Mouse (Mus musculus) T-helper 2 cell (primary cell): ENCODE data around the gene Ackr2.

Source experiments
- in situ Hi-C: fragments of 300-600 bp; cut with MboI, MseI; formaldehyde crosslinking; loops from one replicate; pipeline ENCODE4 v1.15.1; 2025; ENCODE audit warnings: high pct_unique_total_duplicates

Gene Ackr2

DNA sequence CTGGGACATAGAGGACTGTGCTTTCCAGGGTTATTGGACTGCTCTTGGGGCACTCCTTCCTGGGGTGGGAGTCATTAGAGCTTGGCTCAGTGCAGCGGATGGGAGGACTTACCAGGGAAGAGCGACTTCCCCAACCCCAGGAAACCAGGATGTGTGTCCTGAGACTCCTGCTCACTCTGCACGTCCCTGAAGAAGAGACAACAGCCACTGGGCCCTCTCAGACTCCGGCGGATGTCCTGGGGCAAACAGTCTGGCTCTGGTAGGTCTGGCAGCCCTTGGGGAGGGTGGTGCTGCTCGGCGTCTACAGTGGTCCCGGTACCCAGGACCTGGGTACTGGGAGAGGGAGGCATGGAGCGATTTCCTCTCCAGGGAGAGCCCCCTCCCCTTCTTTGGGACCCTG lies at the start of gene Ackr2:
TSS of gene Ackr2 (plus strand) at position 111 of the 400 bp plus-strand sequence.
- in situ Hi-C loops = no loop called here

DNA sequence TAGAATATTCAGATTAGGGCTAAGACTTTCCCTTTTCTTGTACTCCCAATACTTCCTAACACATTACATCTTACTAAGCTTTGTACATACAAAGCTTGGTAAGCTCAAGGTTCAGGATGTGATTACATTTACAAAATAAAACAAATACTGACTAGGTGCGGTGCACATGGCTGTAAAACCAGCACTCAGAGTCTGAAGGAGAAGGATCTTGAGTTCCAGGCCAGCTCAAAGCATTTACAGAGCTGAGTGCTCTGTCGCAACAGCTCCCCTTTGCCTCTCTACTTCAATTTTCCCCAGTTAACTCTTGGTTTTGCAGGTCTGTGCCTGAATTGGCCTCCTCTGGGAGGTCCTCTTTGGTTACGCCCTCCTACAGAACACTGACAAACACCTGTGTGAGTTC lies 43.9 kb upstream of the Ackr2 start:
- in situ Hi-C loops = loop anchor here (10.0 kb wide), 1 partner anchor 149 kb away; the partner anchor contains the start of gene Sec22c

DNA sequence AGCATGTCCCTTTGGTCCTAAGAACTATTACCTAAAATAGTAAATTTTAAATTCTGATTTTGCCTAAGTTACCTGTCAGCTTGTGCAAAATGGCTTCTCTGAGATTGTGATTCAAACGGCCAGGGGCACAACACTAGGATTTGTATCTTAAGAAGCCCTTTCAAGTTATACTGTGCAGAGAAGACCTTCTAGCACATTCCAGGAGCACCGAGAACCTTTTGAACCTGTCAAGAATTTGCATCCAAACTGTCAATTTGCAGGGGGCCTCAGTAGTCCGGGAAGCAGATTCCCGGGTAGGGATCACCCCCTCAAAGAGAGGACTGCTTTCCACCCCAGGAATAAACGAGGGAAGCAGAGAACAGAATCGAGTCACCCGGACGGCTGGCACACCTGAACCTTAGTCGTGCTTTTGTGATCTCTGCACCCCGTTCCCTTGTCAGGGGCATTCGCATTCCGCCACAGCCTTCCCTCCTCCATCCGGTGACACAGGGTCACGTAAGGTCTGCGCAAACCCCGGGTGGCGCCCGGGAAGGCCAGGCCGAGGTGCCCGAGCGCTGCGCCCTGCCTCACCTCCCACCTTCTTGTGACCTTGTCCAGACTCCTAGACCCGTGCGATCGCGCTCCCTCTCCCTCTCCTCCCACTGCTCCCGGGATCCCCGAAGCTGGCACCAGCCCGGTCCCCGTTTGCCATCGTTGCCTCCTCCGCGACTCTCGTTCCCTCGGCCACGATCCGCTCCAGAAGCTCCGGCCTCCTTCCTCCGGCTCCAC lies 41.3 kb upstream of the Ackr2 start:
- in situ Hi-C loops = loop anchor here (10.0 kb wide), 1 partner anchor 152 kb away; the partner anchor contains the start of gene Sec22c

DNA sequence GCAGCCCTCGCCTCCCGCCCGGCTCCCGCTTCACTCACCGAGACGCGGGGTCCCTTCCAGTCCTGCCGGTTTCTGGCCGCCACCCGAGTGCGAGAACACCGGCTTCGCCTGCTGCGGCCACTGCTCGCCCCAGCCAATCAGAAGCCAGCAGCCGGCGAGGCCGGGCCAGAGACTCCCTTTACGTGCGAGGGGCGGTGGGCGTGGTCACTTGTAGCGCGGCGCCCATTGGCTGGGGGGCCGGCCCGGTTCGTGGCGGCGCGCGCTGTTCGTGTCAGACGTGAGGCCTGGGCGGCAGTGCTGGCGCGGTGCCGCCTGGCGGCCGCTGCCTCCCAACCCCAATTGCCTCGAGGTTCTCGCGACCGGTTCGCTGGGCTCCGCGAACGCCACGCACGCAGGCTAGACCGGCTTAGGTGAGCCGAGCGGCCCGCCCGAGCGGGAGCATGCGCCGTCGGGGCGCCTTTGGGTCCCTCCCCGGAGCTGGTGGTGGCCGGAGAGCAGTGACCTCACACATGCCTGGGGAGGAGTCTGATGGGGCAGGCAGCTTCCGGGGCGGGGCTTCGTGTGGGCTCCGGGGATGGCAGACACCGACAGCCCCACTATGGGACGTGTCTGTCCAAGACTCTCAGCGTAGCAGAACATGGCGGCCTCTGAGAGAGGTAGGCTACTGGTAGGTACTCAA lies 40.5 kb upstream of the Ackr2 start:
- in situ Hi-C loops = loop anchor here (10.0 kb wide), 1 partner anchor 153 kb away; the partner anchor contains the start of gene Sec22c

DNA sequence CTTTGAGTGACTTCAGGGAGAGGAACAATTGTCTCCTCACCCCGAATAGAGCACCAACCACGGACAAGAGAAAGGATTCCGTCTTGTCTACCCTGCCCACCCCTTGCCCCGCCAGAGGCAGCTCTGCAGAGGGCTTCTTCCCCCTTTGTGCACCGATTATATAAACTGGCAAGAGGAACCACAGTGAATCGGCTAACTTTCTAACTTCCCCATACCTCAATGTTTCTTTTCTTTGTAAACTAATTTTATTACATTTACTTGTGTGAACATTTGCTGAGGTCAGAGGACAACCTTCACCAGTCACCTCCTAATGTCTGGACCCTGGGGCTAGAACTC lies 40.0 kb upstream of the Ackr2 start, which contains the start of gene Higd1a:
TSS of gene Higd1a (minus strand) at position 210 of the 336 bp plus-strand sequence.
- in situ Hi-C loops = loop anchor here (10.0 kb wide), 1 partner anchor 153 kb away; the partner anchor contains the start of gene Sec22c

DNA sequence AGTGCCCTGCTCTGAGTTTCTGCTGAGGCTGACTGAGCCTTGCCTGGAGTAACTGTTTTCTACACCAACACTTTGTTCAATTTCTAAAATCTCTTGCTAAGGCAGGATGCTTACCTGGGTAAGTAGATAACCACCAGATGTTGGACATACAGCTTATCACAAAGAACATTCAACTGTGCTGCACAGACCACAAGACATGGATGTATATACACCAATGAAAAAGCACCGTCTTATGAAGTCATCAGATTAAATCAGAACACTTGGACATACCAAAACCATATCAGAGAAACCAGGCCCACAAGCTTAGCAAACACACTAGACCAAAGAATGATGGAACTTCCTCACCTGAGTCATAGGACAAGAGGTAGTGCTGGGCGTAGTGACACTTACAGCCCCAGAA lies 38.8 kb upstream of the Ackr2 start:
- in situ Hi-C loops = loop anchor here (10.0 kb wide), 1 partner anchor 155 kb away; the partner anchor contains the start of gene Sec22c

DNA sequence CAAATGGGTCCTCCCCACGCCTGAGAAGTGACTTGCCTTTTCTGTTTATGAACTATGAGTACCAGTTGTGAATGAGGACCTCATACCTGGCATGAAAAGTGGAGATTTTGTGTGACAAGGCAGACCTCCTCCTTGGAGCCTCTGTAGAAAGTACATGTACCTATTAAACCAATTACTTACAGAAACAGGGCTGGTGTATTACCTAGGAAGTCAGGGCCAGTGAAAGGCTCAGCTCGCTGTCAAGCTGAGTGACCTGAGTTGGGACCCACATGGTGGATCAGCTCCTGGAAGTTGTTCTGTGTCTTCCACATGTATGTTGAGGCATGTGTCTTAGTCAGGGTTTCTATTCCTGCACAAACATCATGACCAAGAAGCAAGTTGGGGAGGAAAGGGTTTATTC lies 37.2 kb upstream of the Ackr2 start:
- in situ Hi-C loops = no loop called here

DNA sequence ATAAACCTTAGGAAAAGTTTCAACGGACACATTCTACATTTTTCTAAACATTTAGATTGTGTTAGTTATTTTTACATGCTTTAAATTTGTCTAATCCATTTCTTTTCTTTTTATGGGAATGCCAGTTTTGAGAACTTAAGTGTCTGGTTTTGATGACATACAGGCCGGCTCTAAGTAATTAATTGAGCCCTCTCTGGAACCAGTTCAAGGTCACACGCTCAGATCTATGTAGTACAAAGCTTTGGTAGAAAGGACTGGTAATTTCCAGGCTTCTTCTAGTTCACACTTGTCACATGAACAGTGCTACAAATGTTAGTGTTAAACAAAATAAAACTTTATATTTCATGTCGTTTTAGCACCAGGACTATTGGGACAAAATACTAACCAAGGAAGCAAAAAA lies 33.3 kb upstream of the Ackr2 start:
- in situ Hi-C loops = no loop called here

DNA sequence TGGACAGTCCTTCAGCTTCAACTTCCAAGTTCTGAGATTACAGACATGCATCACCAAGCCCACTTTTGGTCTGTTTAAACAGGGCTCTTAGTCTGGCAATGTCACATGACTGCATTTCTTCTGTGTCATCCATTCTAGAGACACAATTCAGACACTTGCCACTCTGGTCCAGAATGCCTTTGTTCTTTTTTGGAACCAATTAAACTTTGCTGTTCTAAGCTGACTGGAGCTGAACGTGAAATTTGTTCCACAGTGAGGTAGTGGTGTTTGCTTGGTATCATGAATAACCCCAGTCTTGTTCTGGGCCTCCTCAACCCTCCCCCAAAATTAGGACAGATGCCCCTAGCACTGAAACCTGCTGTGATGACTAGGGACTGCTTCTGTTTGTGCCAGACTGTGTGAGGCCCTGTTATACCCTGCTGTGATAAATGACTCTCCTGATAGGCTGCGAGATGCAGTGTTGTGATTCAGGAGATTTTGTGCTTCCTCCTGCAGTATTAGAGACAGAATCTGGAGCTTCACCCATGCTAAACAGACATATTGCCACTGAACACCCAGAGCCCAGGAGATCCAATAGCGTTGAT lies 32.6 kb upstream of the Ackr2 start:
- in situ Hi-C loops = no loop called here

DNA sequence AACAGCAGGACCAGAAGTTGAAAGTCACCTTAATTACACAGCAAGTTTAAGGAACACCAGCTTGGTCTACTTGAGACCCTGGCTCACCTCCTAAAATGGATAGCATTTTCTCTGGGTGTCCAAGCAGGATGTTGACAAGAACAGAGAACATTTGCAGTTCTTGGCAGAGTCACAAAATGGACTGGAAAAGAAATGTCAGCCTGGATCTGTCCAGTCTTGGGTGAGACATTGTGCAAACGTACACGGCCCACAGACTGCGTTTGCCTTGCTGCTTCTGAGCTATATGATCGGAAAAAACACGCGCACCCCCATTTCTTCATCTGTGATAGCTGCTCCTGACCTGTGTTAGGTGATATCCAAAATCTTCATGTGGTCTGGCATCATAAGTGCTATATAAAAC lies 30.5 kb upstream of the Ackr2 start:
- in situ Hi-C loops = no loop called here

DNA sequence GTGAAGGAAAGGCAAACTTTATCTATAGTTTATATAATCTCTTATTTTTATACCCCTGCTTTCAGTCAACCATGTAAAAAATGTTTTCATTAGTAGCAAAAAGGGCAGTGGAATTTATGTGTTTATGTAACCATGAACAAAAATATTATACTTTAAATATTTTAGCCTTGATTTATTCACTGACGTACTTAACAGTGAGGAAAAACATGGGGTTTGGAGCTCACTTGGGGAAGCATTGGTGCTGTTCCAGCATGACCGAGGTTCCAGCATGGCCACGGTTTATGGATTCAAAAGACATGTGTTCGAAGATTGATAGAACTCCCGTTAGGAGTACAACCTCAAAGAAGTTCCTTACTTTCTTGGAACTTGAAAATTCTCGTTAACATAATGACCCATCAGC lies 29.9 kb upstream of the Ackr2 start:
- in situ Hi-C loops = no loop called here

DNA sequence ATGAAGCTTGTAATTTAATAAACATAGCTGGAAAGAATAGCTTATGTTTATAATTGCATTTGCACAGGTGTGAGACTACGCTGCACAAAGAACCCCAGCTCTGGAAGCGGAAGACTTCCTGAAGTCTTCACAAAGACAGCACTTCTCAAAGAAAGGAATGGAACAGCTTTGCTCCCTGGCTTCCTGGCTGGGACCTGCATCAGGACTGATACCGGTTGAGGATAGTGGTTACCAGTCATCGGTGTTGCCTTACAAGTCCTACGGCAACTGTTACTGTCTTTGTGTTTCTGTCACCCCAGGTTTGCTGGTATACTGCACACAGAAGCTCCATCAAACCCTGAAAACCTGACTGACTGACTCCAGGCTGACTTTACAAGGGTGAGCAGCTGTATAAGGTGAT lies 28.7 kb upstream of the Ackr2 start:
- in situ Hi-C loops = no loop called here

DNA sequence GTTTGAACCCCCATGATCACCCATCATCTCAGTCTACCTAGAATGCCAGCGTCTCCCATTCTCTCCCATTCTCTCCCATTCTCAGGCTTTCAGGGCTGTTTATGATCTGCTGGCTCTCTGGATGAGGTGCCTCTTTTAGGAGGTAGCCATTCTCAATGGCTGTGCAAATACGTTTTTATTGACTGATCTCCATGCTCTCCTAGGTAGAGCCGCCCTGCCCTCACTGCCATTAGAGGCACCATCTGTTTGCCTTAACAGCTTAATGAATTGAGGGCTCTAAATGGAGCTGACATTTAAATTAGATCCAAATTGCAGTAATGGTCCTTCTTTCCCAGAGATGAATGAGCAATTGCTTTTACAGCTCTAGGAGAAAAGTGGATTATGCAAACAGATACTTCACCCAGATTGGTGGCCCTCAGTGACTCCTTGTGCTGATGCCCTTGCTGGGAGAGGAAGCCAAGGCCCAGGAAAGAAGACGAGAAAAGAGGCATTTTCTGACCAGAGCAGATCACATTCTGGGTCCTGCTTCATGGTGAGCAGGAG lies 28.1 kb upstream of the Ackr2 start:
- in situ Hi-C loops = no loop called here

DNA sequence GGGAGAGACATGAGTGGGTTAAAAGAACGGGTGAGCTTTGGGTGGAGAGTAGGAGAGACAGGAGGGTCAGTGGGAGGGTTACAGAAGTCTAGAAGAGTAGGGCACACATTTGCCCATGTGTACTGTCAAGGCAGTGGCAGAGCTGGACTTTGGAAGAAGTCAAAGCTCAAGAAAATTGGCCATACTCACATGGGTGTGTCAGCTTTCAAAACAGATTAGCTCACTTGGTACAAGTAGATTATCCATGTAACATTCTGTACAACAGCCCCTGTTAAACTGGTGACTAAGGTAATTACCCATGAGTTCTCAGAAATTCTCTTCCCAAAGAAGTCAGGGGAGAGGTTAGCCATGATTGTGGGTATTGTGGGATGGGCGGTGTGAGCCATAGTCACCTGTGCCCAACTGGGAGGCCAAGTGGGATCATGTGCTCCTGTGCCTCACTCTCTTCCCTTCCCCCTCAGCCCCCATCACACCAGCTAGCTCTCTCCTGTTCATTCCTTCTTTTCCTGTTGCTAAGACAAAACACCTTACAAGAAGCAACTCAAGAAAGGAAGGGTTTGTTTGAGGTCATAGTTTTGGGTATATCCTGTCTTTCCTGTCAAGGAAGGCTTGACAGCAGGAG lies 26.0 kb upstream of the Ackr2 start:
- in situ Hi-C loops = no loop called here

DNA sequence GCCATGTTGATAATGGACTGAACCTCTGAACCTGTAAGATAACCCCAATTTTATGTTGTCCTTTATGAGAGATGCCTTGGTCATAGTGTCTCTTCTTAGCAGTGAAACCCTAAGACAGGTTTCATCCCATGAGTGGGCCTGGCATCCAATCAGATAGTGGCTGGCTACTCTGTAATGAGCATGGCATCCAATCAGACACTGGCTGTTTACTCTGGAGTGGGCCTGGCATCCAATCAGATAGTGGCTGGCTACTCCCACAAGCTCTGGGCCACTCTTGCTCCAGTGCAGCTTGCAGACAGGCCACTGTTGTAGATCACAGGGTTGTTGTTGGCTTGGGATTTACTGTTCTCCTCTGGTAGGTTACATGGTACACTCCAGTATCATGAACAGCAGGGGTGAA lies 24.6 kb upstream of the Ackr2 start:
- in situ Hi-C loops = no loop called here

DNA sequence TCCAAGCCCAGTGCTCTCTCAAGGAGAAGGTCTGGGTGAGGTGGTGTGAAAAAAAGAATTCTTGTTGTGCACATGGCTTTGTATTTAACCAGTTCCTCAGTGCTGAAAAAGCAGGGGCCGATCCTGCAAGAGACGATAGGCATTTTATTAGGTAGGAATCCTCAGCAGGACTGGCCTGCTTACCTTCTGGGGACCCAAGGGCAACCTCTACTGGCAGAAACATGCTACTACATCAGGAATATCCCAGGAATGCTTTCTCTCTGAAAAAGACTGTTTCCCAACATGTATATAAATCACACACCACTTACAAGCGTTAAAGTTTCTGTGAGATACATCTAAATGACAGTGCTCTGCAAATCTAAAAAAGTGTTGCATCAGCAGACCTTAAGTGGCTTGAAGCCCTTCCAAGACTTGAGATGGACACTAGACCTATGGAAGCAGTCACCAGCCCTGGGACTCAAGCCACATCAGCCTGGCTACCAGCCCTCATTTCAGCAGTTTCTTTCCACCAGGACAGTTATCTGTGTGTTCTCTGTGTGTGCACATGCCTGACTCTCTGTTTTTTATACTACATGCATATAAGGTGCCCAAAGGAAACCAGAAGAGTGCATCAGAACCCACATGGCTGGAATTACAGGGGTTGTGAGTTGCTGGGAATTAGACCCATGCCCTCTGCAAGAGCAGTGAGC lies 21.0 kb upstream of the Ackr2 start:
- in situ Hi-C loops = no loop called here

DNA sequence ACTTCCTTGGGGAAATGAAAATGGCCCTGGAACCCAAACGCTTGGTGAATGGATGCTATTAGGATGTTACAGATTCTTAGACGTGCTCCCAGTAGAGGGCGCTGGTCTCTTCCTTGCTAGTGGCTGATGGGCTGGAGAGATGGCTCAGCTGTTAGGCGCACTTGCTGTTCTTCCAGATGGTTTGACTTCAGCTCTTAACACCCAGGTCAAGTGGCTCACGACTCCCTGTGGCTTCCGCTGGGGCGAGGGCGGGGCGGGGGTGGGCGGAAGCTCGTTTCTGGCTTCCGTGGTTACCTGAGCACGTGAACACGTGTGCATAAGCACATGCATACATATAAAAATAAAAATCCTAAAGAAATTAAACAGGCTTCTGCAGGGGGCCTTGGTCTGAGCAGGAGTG lies 17.3 kb upstream of the Ackr2 start:
- in situ Hi-C loops = no loop called here

DNA sequence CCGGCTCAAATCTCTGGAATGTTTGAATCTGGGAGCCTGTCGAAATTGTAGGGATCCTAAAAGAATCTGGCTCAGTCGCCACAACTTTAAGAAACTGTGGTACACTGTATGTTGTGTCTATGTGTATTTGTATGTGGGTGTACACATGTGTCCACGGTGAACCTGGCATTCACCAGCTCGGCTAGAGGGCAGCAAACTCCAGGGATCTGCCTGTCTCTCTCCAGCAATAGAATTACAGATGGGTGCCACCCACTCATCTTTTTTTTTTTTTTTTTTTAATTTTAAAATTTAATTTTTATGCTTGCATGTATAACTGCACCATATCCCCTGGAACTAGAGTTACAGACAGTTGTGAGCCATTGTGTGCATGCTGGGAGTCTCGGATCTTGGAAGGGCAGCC lies 16.9 kb upstream of the Ackr2 start:
- in situ Hi-C loops = no loop called here

DNA sequence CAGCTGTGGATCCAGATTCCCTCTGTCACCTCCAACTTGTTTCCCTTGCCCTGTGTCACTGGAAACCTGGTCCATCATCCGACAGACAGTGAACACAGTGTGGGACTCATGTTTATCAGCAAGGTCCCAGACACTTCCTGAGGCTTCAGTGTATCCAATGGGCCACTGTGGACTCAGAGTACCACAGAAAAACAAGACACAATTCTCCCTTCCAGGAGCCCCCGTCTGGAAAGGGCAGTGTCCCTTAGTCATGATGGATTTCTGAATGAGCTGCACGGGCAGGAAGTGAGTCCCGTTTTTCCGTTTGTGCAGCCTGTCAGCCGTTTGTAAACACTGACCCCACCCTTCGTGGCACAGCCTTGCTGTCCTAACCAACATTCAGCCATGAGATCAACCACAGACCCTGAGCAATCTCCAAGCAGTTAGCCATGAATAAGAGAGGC lies 16.1 kb upstream of the Ackr2 start:
- in situ Hi-C loops = no loop called here

DNA sequence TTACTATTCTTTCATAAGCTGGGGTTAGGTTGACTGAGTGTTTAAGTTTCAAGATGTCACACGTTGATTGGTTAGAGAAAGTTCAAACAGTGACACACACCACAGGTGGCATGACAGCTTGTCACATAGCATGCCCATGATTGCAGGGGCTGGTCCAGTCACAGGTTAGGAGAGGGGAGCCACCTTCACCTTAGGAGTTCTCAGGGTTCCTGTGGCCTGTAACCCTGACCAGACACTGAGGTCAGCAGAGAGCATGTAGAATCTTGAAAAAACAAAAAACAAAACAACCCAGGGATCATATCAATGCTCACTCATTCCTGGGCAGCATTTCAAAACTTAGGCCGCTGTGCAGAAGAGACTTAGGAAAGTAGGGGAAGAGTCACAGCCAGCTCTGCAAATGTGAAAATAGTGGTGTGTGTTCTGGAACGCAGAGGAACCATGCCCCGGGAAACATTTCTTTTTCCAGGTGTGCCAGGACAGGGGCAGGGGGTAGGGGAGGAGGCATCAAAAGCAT lies 8.2 kb upstream of the Ackr2 start:
- in situ Hi-C loops = no loop called here

DNA sequence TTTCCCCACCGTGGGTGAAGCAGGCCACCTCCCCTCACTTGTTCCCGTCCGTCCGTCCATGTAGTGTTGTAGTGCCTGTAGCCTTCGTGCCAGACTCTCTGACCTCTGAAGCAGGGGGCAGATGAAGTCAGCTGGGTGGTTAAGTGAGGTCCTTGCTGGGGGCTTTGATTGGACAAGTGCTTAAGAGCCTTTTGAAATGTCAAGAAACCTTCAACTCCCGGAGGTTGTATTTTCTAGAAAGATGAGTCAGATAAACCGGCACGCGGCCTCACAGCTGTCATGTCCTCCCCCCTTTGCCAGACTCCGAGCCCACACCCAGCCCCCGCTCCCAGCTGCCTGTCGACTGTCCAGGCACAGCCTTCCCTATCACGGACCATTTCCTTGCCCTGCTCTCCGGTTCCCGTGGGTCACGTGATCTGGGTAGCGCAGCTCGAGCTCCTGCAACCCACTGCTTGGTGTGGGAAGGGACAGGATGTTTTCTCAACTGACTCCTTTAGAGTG lies 7.7 kb upstream of the Ackr2 start:
- in situ Hi-C loops = no loop called here
